Mouse (Mus musculus): Measurements from ENCODE around the gene Spdye4b. TPM values are rescaled to one million over a fixed set of nuclear protein-coding genes. Genes with fewer than 3 reads are reported as not detected.

The Spdye4b gene
- polyA plus RNA-seq, 1 experiment: not detected

DNA sequence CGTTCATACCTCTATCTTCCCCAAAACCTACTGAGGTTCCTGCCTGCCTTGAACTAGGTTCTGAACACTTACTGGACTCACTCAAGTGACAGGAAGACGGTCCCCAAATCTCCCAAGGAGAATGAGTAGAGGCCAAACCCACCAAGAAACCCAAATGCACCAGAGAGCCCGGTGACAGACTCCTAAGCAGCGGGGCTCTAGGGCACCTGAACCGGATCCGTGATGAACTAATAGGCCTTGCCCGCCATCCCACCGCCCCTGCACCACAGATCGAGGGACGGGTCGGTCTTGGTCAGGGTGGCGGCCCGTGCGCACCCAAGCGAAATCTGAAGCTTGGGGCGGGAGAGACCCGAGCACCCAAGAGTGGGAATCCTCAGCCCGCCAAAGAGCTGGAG is 72.0 kb downstream of the Spdye4b start:
- no peak overlapping the region for H3K4me3 ChIP-seq (ENCODE audit: insufficient read depth, low read length)
- no peaks in the 10 kb centered on the region for H3K4me1 ChIP-seq (ENCODE audit: control insufficient read depth, insufficient read depth, low read length)
- no peak for TF ChIP-seq POLR2A (IDR thresholded peaks at IDR 0.05; ENCODE audit: low read depth, low read length)
- no peak for TF ChIP-seq CTCF (IDR thresholded peaks at IDR 0.05; ENCODE audit: borderline replicate concordance, insufficient read depth, low read length)
- H3K27ac ChIP-seq (ENCODE audit: insufficient read depth, low read length): no peak overlapping the region

GRCm38 (mm10) chr5:143253186-143253880 is 72.5 kb downstream of the Spdye4b start:
- no peak for TF ChIP-seq CTCF (IDR thresholded peaks at IDR 0.05; ENCODE audit: borderline replicate concordance, insufficient read depth, low read length)
- TF ChIP-seq POLR2A (IDR thresholded peaks at IDR 0.05; ENCODE audit: low read depth, low read length): no peak
- no peaks in the 10 kb centered on the region for H3K4me1 ChIP-seq (ENCODE audit: control insufficient read depth, insufficient read depth, low read length)
- no peak overlapping the region for H3K27ac ChIP-seq (ENCODE audit: insufficient read depth, low read length)
- no peak overlapping the region for H3K4me3 ChIP-seq (ENCODE audit: insufficient read depth, low read length)

DNA sequence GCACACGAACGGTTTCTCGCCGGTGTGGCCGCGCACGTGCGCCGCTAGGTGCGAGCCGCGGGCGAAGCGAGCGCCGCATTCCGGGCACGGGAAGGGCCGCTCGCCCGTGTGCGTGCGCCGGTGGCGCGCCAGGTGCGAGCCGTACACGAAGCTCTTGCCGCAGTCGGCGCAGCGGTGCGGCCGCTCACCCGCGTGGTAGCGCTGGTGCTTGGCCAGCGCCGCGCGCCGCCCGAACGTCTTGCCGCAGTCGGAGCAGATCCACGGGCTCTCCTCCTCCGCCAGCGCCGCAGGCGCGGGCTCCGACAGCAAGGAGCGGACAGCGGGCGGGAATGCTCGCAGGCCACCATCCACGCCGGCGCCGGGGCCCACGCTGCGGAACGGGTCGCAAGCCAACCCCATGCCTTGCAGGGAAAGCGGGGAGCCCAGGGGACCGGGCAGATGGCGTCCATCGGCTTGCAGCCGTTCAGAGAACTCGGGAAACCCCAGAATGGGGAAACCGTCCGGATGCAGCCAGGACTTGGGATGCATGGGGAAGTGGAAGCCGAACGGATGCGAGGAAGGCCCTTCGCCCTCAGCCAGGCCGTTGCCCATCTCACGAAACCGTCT is 73.2 kb downstream of the Spdye4b start:
- Histone ChIP-seq H3K4me1 (ENCODE audit: control insufficient read depth, insufficient read depth, low read length) (no peaks in the 10 kb centered on the region), H3K27ac (ENCODE audit: insufficient read depth, low read length) (no peak overlapping the region), H3K4me3 (ENCODE audit: insufficient read depth, low read length) (no peak overlapping the region)
- TF ChIP-seq POLR2A (IDR thresholded peaks at IDR 0.05; ENCODE audit: low read depth, low read length) (no peak), CTCF (IDR thresholded peaks at IDR 0.05; ENCODE audit: borderline replicate concordance, insufficient read depth, low read length) (no peak)

Other genes with a start within 250 kb of the Spdye4b start
- 323 and 406 TPM in 2 replicates for gene Fscn1, start 220.7 kb upstream of the Spdye4b start, polyA plus RNA-seq (2011; ENCODE audit: insufficient read length, low read depth, missing spikeins)
- gene Rnf216, start 68.0 kb upstream of the Spdye4b start, polyA plus RNA-seq (2011; ENCODE audit: insufficient read length, low read depth, missing spikeins): 28.6 and 36.3 TPM in 2 replicates
- gene Olfr718-ps1, start 33.4 kb upstream of the Spdye4b start, polyA plus RNA-seq (2011; ENCODE audit: insufficient read length, low read depth, missing spikeins): not detected in 2 replicates
- gene Rbak, start 242 bp upstream of the Spdye4b start, polyA plus RNA-seq (2011; ENCODE audit: insufficient read length, low read depth, missing spikeins): 7.6 and 12.7 TPM in 2 replicates
- not detected in 2 replicates for gene Spdye4a, start 45.9 kb downstream of the Spdye4b start, polyA plus RNA-seq (2011; ENCODE audit: insufficient read length, low read depth, missing spikeins)
- gene Zfp12, start 54.1 kb downstream of the Spdye4b start, polyA plus RNA-seq (2011; ENCODE audit: insufficient read length, low read depth, missing spikeins): 9.0 and 13.8 TPM in 2 replicates
- 3.6 and 3.7 TPM in 2 replicates for gene Zfp316, start 89.0 kb downstream of the Spdye4b start, polyA plus RNA-seq (2011; ENCODE audit: insufficient read length, low read depth, missing spikeins)
- 0.25 and 0.44 TPM in 2 replicates for gene Zfp853, start 112.6 kb downstream of the Spdye4b start, polyA plus RNA-seq (2011; ENCODE audit: insufficient read length, low read depth, missing spikeins)
- 13.5 and 15.0 TPM in 2 replicates for gene E130309D02Rik, start 134.3 kb downstream of the Spdye4b start, polyA plus RNA-seq (2011; ENCODE audit: insufficient read length, low read depth, missing spikeins)
- 43.8 and 45.5 TPM in 2 replicates for gene Zdhhc4, start 148.2 kb downstream of the Spdye4b start, polyA plus RNA-seq (2011; ENCODE audit: insufficient read length, low read depth, missing spikeins)
- gene Grid2ip, start 176.3 kb downstream of the Spdye4b start, polyA plus RNA-seq (2011; ENCODE audit: insufficient read length, low read depth, missing spikeins): not detected in 2 replicates
- 306 and 354 TPM in 2 replicates for gene Kdelr2, start 222.8 kb downstream of the Spdye4b start, polyA plus RNA-seq (2011; ENCODE audit: insufficient read length, low read depth, missing spikeins)

Measured in embryonic fibroblast, embryonic 13.5 days (primary cell).